Mouse (Mus musculus): Measurements from ENCODE around the gene Bglap3.
"Not testable (repeated sequence)": the region's sequence is repeated elsewhere in the genome, so short reads cannot be mapped to it uniquely, and the experiment has no call there.

The Bglap3 gene

GRCm38 (mm10) chr3:88376644-88377043, 4.1 kb upstream of the Bglap3 start:
- not testable (repeated sequence) for DNase-seq (ENCODE audit: low spot score in 2 of 2)

GRCm38 (mm10) chr3:88375750-88376626, 3.4 kb upstream of the Bglap3 start:
- DNase-seq (ENCODE audit: low spot score in 2 of 2): peak in 1 of 2 experiments; percentile 54

- not testable (repeated sequence) for DNase-seq (ENCODE audit: low spot score in 2 of 2)
Observed at GRCm38 (mm10) chr3:88368511-88368910, 4.0 kb downstream of the Bglap3 start.

GRCm38 (mm10) chr3:88367517-88367916, 5.0 kb downstream of the Bglap3 start:
- not testable (repeated sequence) for DNase-seq (ENCODE audit: low spot score in 2 of 2)

GRCm38 (mm10) chr3:88366830-88367428, 5.6 kb downstream of the Bglap3 start:
- peak in 1 of 2 experiments; percentile 42 for DNase-seq (ENCODE audit: low spot score in 2 of 2)

- no peak for DNase-seq (ENCODE audit: low spot score in 2 of 2)
Observed at GRCm38 (mm10) chr3:88365705-88366361, 6.7 kb downstream of the Bglap3 start.

- DNase-seq (ENCODE audit: low spot score in 2 of 2): peak; percentile 79 to 90
Observed at GRCm38 (mm10) chr3:88364337-88364736, 8.2 kb downstream of the Bglap3 start, which contains the start of gene Paqr6. TSS of gene Paqr6 (plus strand) at chr3:88364584.

GRCm38 (mm10) chr3:88363700-88364099, 8.8 kb downstream of the Bglap3 start:
- no peak for DNase-seq (ENCODE audit: low spot score in 2 of 2)

- no peak for DNase-seq (ENCODE audit: low spot score in 2 of 2)
Observed at GRCm38 (mm10) chr3:88361612-88362313, 10.8 kb downstream of the Bglap3 start.

GRCm38 (mm10) chr3:88361096-88361495, 11.4 kb downstream of the Bglap3 start:
- DNase-seq (ENCODE audit: low spot score in 2 of 2): no peak

GRCm38 (mm10) chr3:88359989-88360388, 12.6 kb downstream of the Bglap3 start:
- no peak for DNase-seq (ENCODE audit: low spot score in 2 of 2)

- DNase-seq (ENCODE audit: low spot score in 2 of 2): no peak
Observed at GRCm38 (mm10) chr3:88359584-88359983, 13.0 kb downstream of the Bglap3 start.

- DNase-seq (ENCODE audit: low spot score in 2 of 2): no peak
Observed at GRCm38 (mm10) chr3:88354396-88355165, 18.0 kb downstream of the Bglap3 start.

GRCm38 (mm10) chr3:88352907-88353306, 19.6 kb downstream of the Bglap3 start:
- DNase-seq (ENCODE audit: low spot score in 2 of 2): no peak

GRCm38 (mm10) chr3:88350732-88351131, 21.8 kb downstream of the Bglap3 start:
- no peak for DNase-seq (ENCODE audit: low spot score in 2 of 2)

- DNase-seq (ENCODE audit: low spot score in 2 of 2): no peak
Observed at GRCm38 (mm10) chr3:88339006-88339405, 33.5 kb downstream of the Bglap3 start.

- DNase-seq (ENCODE audit: low spot score in 2 of 2): no peak
Observed at GRCm38 (mm10) chr3:88338316-88338715, 34.2 kb downstream of the Bglap3 start.

GRCm38 (mm10) chr3:88337367-88338020, 35.0 kb downstream of the Bglap3 start:
- DNase-seq (ENCODE audit: low spot score in 2 of 2): no peak

GRCm38 (mm10) chr3:88336058-88337013, 36.2 kb downstream of the Bglap3 start, which contains the start of the genes Tmem79 and Smg5:
TSS of gene Tmem79 (minus strand) at chr3:88336148.
TSS of gene Smg5 (plus strand) at chr3:88336260.
- DNase-seq (ENCODE audit: low spot score in 2 of 2): peak; percentile 95 to 97
